Mouse (Mus musculus): ENCODE measurements around the gene Pde11a.

The Pde11a gene

GRCm38 (mm10) chr2:76215219-76215618 is 123.4 kb downstream of the Pde11a start:
- no peak for DNase-seq (ENCODE audit: extremely low spot score, low read depth, low spot score)

- DNase-seq (ENCODE audit: extremely low spot score, low read depth, low spot score) = no peak
Observed at GRCm38 (mm10) chr2:76185126-76185525, 153.4 kb downstream of the Pde11a start.

GRCm38 (mm10) chr2:76162822-76163221 is 175.8 kb downstream of the Pde11a start:
- no peak for DNase-seq (ENCODE audit: extremely low spot score, low read depth, low spot score)

GRCm38 (mm10) chr2:76158973-76159372 is 179.6 kb downstream of the Pde11a start:
- DNase-seq (ENCODE audit: extremely low spot score, low read depth, low spot score) = no peak

- no peak for DNase-seq (ENCODE audit: extremely low spot score, low read depth, low spot score)
Observed at GRCm38 (mm10) chr2:76141136-76141535, 197.4 kb downstream of the Pde11a start.

- DNase-seq (ENCODE audit: extremely low spot score, low read depth, low spot score) = no peak
Observed at GRCm38 (mm10) chr2:76132983-76133382, 205.6 kb downstream of the Pde11a start.

- DNase-seq (ENCODE audit: extremely low spot score, low read depth, low spot score) = no peak
Observed at GRCm38 (mm10) chr2:76129933-76130627, 208.5 kb downstream of the Pde11a start.

GRCm38 (mm10) chr2:76129058-76129437 is 209.5 kb downstream of the Pde11a start:
- DNase-seq (ENCODE audit: extremely low spot score, low read depth, low spot score) = no peak

GRCm38 (mm10) chr2:76128105-76129057 is 210.2 kb downstream of the Pde11a start:
- no peak for DNase-seq (ENCODE audit: extremely low spot score, low read depth, low spot score)

GRCm38 (mm10) chr2:76126651-76127050 is 211.9 kb downstream of the Pde11a start:
- no peak for DNase-seq (ENCODE audit: extremely low spot score, low read depth, low spot score)

- no peak for DNase-seq (ENCODE audit: extremely low spot score, low read depth, low spot score)
Observed at GRCm38 (mm10) chr2:76124821-76125220, 213.8 kb downstream of the Pde11a start.

- DNase-seq (ENCODE audit: extremely low spot score, low read depth, low spot score) = no peak
Observed at GRCm38 (mm10) chr2:76122167-76122566, 216.4 kb downstream of the Pde11a start.

GRCm38 (mm10) chr2:76119848-76120247 is 218.7 kb downstream of the Pde11a start:
- DNase-seq (ENCODE audit: extremely low spot score, low read depth, low spot score) = no peak

- no peak for DNase-seq (ENCODE audit: extremely low spot score, low read depth, low spot score)
Observed at GRCm38 (mm10) chr2:76118491-76118890, 220.1 kb downstream of the Pde11a start.

GRCm38 (mm10) chr2:76117219-76117618 is 221.4 kb downstream of the Pde11a start:
- DNase-seq (ENCODE audit: extremely low spot score, low read depth, low spot score) = no peak

- DNase-seq (ENCODE audit: extremely low spot score, low read depth, low spot score) = peak; percentile 82
Observed at GRCm38 (mm10) chr2:76115696-76116095, 222.9 kb downstream of the Pde11a start.

- peak; percentile 39 for DNase-seq (ENCODE audit: extremely low spot score, low read depth, low spot score)
Observed at GRCm38 (mm10) chr2:76114734-76115133, 223.8 kb downstream of the Pde11a start.

- DNase-seq (ENCODE audit: extremely low spot score, low read depth, low spot score) = no peak
Observed at GRCm38 (mm10) chr2:76109653-76110052, 228.9 kb downstream of the Pde11a start.

GRCm38 (mm10) chr2:76101889-76102602 is 236.5 kb downstream of the Pde11a start:
- DNase-seq (ENCODE audit: extremely low spot score, low read depth, low spot score) = no peak

GRCm38 (mm10) chr2:76100597-76100996 is 238.0 kb downstream of the Pde11a start:
- no peak for DNase-seq (ENCODE audit: extremely low spot score, low read depth, low spot score)

GRCm38 (mm10) chr2:76099726-76100347 is 238.7 kb downstream of the Pde11a start:
- no peak for DNase-seq (ENCODE audit: extremely low spot score, low read depth, low spot score)
